Mouse (Mus musculus): Measurements from ENCODE around the gene Cc2d2b.

Cc2d2b gene

GRCm38 (mm10) chr19:40748559-40748958 lies at the start of gene Cc2d2b:
Gene Cc2d2b (plus strand): TSS chr19:40748753.
- ChIA-PET CTCF (interaction anchor here in 3 of 4 experiments (0.7 to 1.4 kb wide), 4 partner anchors 9 to 424 kb away, joined by 4 to 10 read pairs (median 7); no protein-coding TSS in a partner anchor), POLR2A (interaction anchor here in 2 of 4 experiments (0.6 to 1.3 kb wide), 5 partner anchors 9 to 325 kb away, joined by 3 to 4 read pairs (median 3); no protein-coding TSS in a partner anchor)

- ChIA-PET CTCF (no interaction called here), POLR2A (no interaction called here)
These were observed 48.7 kb upstream of the Cc2d2b start for GRCm38 (mm10) chr19:40699816-40700215.

GRCm38 (mm10) chr19:40702406-40702805 lies 46.1 kb upstream of the Cc2d2b start:
- POLR2A ChIA-PET: no interaction called here
- CTCF ChIA-PET: interaction anchor here in 1 of 4 experiments (0.6 kb wide), 1 partner anchor 806 kb away, joined by 3 read pairs; no protein-coding TSS in a partner anchor

- ChIA-PET CTCF (interaction anchor here in 1 of 4 experiments (0.6 kb wide), 1 partner anchor 375 kb away, joined by 4 read pairs; no protein-coding TSS in a partner anchor), POLR2A (no interaction called here)
These were observed 35.5 kb upstream of the Cc2d2b start for GRCm38 (mm10) chr19:40712889-40713628.

- ChIA-PET POLR2A (no interaction called here), CTCF (no interaction called here)
These were observed 33.9 kb upstream of the Cc2d2b start for GRCm38 (mm10) chr19:40714700-40715099.

GRCm38 (mm10) chr19:40716981-40717380 lies 31.6 kb upstream of the Cc2d2b start:
- ChIA-PET POLR2A (no interaction called here), CTCF (no interaction called here)

- CTCF ChIA-PET: interaction anchor here in 1 of 4 experiments (1.1 kb wide), 1 partner anchor 374 kb away, joined by 3 read pairs; no protein-coding TSS in a partner anchor
- POLR2A ChIA-PET: interaction anchor here in 1 of 4 experiments (0.6 kb wide), 1 partner anchor 25 kb away, joined by 3 read pairs; no protein-coding TSS in a partner anchor
These were observed 29.0 kb upstream of the Cc2d2b start for GRCm38 (mm10) chr19:40719439-40720105.

GRCm38 (mm10) chr19:40720381-40720780 lies 28.2 kb upstream of the Cc2d2b start:
- POLR2A ChIA-PET: interaction anchor here in 1 of 4 experiments (0.6 kb wide), 1 partner anchor 24 kb away, joined by 3 read pairs; no protein-coding TSS in a partner anchor

GRCm38 (mm10) chr19:40722137-40723038 lies 26.2 kb upstream of the Cc2d2b start:
- CTCF ChIA-PET: interaction anchor here (0.6 to 2.2 kb wide), 29 partner anchors 14 to 465 kb away, joined by 3 to 14 read pairs (median 4); partner anchors contain the start of genes Tctn3 (in 4 of the 4), Entpd1 (in 2 of the 4) and Aldh18a1 (in 1 of the 4)
- POLR2A ChIA-PET: interaction anchor here in 2 of 4 experiments (1.0 to 1.8 kb wide), 4 partner anchors 55 to 133 kb away, joined by 3 to 5 read pairs (median 4); partner anchors contain the start of genes Tctn3 (in 2 of the 2) and Entpd1 (in 1 of the 2)

More at GRCm38 (mm10) chr19:40720381-40720780, 28.2 kb upstream of the Cc2d2b start:
- CTCF ChIA-PET: no interaction called here

GRCm38 (mm10) chr19:40723516-40723915 lies 25.0 kb upstream of the Cc2d2b start:
- POLR2A ChIA-PET: interaction anchor here in 3 of 4 experiments (0.5 to 1.8 kb wide), 4 partner anchors 112 to 284 kb away, joined by 4 to 5 read pairs (median 4); partner anchors contain the start of genes Tctn3 (in 2 of the 3) and Entpd1 (in 1 of the 3)
- CTCF ChIA-PET: interaction anchor here in 3 of 4 experiments (0.6 to 2.1 kb wide), 7 partner anchors 63 to 332 kb away, joined by 3 to 14 read pairs (median 7); partner anchors contain the start of genes Tctn3 (in 2 of the 3), Aldh18a1 (in 1 of the 3) and Entpd1 (in 1 of the 3)

GRCm38 (mm10) chr19:40726148-40726547 lies 22.4 kb upstream of the Cc2d2b start:
- ChIA-PET CTCF (interaction anchor here in 1 of 4 experiments (0.5 kb wide), 1 partner anchor 73 kb away, joined by 3 read pairs; no protein-coding TSS in a partner anchor), POLR2A (no interaction called here)

GRCm38 (mm10) chr19:40726614-40727013 lies 21.9 kb upstream of the Cc2d2b start:
- CTCF ChIA-PET: interaction anchor here in 2 of 4 experiments (0.9 to 1.0 kb wide), 2 partner anchors 11 to 290 kb away, joined by 3 read pairs; no protein-coding TSS in a partner anchor
- POLR2A ChIA-PET: interaction anchor here in 1 of 4 experiments (0.5 kb wide), 1 partner anchor 35 kb away, joined by 3 read pairs; no protein-coding TSS in a partner anchor

GRCm38 (mm10) chr19:40728213-40728612 lies 20.3 kb upstream of the Cc2d2b start:
- CTCF ChIA-PET: interaction anchor here in 1 of 4 experiments (0.5 kb wide), 1 partner anchor 91 kb away, joined by 10 read pairs; no protein-coding TSS in a partner anchor
- POLR2A ChIA-PET: interaction anchor here in 1 of 4 experiments (0.5 kb wide), 1 partner anchor 21 kb away, joined by 4 read pairs; no protein-coding TSS in a partner anchor

GRCm38 (mm10) chr19:40728732-40729420 lies 19.7 kb upstream of the Cc2d2b start:
- ChIA-PET CTCF (interaction anchor here in 1 of 4 experiments (0.5 kb wide), 1 partner anchor 92 kb away, joined by 10 read pairs; no protein-coding TSS in a partner anchor), POLR2A (interaction anchor here in 1 of 4 experiments (0.5 kb wide), 1 partner anchor 22 kb away, joined by 4 read pairs; no protein-coding TSS in a partner anchor)

GRCm38 (mm10) chr19:40733409-40733808 lies 15.1 kb upstream of the Cc2d2b start:
- ChIA-PET CTCF (interaction anchor here in 1 of 4 experiments (0.6 kb wide), 1 partner anchor 307 kb away, joined by 4 read pairs; no protein-coding TSS in a partner anchor), POLR2A (no interaction called here)

GRCm38 (mm10) chr19:40733849-40734248 lies 14.7 kb upstream of the Cc2d2b start:
- CTCF ChIA-PET: interaction anchor here in 1 of 4 experiments (0.6 kb wide), 1 partner anchor 306 kb away, joined by 4 read pairs; no protein-coding TSS in a partner anchor
- POLR2A ChIA-PET: no interaction called here
